ENCODE assay signal across 9 mouse cellular contexts in genomic region chr6:49269200-49269599, GRCm38 (mm10). TPM values are rescaled to one million over a fixed set of nuclear protein-coding genes. Genes with fewer than 3 reads are reported as not detected.
DNase-seq lines count a peak whose midpoint lies in the region; ATAC-seq lines count a peak whose summit lies in the region.
"Had no signal": no experiment of that assay in that cellular context is flagged by ENCODE, and none has a peak within 500 bp of the region (broad histone marks: within the 10 kb centered on the region; RNA-seq: fewer than 3 reads in every experiment).

No protein-coding gene starts in this region.

- H3K27ac ChIP-seq in embryonic facial prominence, embryonic 10.5 days (replicated peaks) = no peak overlapping the region
- H3K27ac ChIP-seq in liver, embryonic 13.5 days = no peak overlapping the region
- H3K27ac ChIP-seq: heart, embryonic 15.5 days had no signal

- H3K9me3 ChIP-seq in embryonic facial prominence, embryonic 10.5 days = no peaks in the 10 kb centered on the region
- no peaks in the 10 kb centered on the region for H3K9me3 ChIP-seq in liver, embryonic 13.5 days (replicated peaks)
- H3K9me3 ChIP-seq: heart, embryonic 15.5 days had no signal

- H3K27me3 ChIP-seq in embryonic facial prominence, embryonic 10.5 days (replicated peaks; ENCODE audit: low read depth, poor library complexity, severe bottlenecking) = 0 out of 2 replicates have a peak, but pooled peaks cover 3% of the 10 kb centered on the region
- no peaks in the 10 kb centered on the region for H3K27me3 ChIP-seq in liver, embryonic 13.5 days
- H3K27me3 ChIP-seq: heart, embryonic 15.5 days had no signal

- H3K4me3 ChIP-seq in embryonic facial prominence, embryonic 10.5 days = no peak overlapping the region
- H3K4me3 ChIP-seq in liver, embryonic 13.5 days (replicated peaks) = no peak overlapping the region
- H3K4me3 ChIP-seq: heart, embryonic 15.5 days had no signal

- no peak overlapping the region for H3K4me2 ChIP-seq in liver, embryonic 13.5 days
- H3K4me2 ChIP-seq: heart, embryonic 15.5 days had no signal

- H3K36me3 ChIP-seq in embryonic facial prominence, embryonic 10.5 days (replicated peaks) = no peaks in the 10 kb centered on the region
- H3K36me3 ChIP-seq in liver, embryonic 13.5 days = no peaks in the 10 kb centered on the region
- H3K36me3 ChIP-seq: heart, embryonic 15.5 days had no signal

- 22% methylated on average over 5 of the region's 5 CpGs for WGBS in embryonic facial prominence, embryonic 10.5 days
- 13% methylated on average over 5 of the region's 5 CpGs for WGBS in liver, embryonic 13.5 days (ENCODE audit: insufficient replicate concordance)

- ATAC-seq in liver, embryonic 13.5 days (ENCODE audit: low read depth) = 0 out of 2 replicates have a peak, but pooled peaks have one; percentile 49

- no peak overlapping the region for H3K9ac ChIP-seq in liver, embryonic 13.5 days
- H3K9ac ChIP-seq: heart, embryonic 15.5 days had no signal

- 0 out of 2 replicates have a peak, but pooled peaks cover 3% of the 10 kb centered on the region for H3K4me1 ChIP-seq in embryonic facial prominence, embryonic 10.5 days
- peaks cover 10% of the 10 kb centered on the region for H3K4me1 ChIP-seq in liver, embryonic 13.5 days (replicated peaks)
- H3K4me1 ChIP-seq: heart, embryonic 15.5 days had no signal

- DNase-seq in CD8-positive naive resting alpha-beta T cell, adult 2 months (ENCODE audit: low read depth in 2 of 2, low spot score in 2 of 2) = peak; percentile 75 to 85
- DNase-seq in adrenal gland, postnatal 14 days = peak; percentile 91
- peak; percentile 79 for DNase-seq in embryonic facial prominence, embryonic 10.5 days (ENCODE audit: low spot score)
- peak; percentile 71 to 92 for DNase-seq in heart, adult 18-20 months
- peak; percentile 81 for DNase-seq in kidney, postnatal 14 days
- peak; percentile 46 for DNase-seq in liver, embryonic 13.5 days
- peak; percentile 73 for DNase-seq in ovary, postnatal 14 days (ENCODE audit: low spot score)
- DNase-seq in thymus, postnatal 10 days (ENCODE audit: low spot score in 2 of 2) = peak; percentile 58 to 88

RNA-seq across cellular contexts. Expression of gene Tra2a, which starts 5.4 kb away (rescaled TPM):
- 68.4 and 85.4 TPM in 2 replicates for total RNA-seq in adrenal gland, postnatal 14 days (2021)
- polyA plus RNA-seq in embryonic facial prominence, embryonic 10.5 days (2016; fragmentation: Nextera tagmentation; extraction: Ambion mirVana) = 123 and 132 TPM in 2 replicates
- total RNA-seq in heart, adult 18-20 months (2021) = 10 to 100 TPM; 26.2 to 29.9 TPM
- 51.9 and 60.9 TPM in 2 replicates for polyA plus RNA-seq in liver, embryonic 13.5 days (2015; fragmentation: Nextera tagmentation; extraction: Ambion mirVana)

RNA-seq across cellular contexts. Expression of gene Ccdc126, which starts 49.9 kb away (rescaled TPM):
- 9.7 and 9.9 TPM in 2 replicates for total RNA-seq in adrenal gland, postnatal 14 days (2021)
- 4.2 and 5.0 TPM in 2 replicates for polyA plus RNA-seq in embryonic facial prominence, embryonic 10.5 days (2016; fragmentation: Nextera tagmentation; extraction: Ambion mirVana)
- total RNA-seq in heart, adult 18-20 months (2021) = 1 to 10 TPM; 5.2 TPM
- 3.0 and 3.4 TPM in 2 replicates for polyA plus RNA-seq in liver, embryonic 13.5 days (2015; fragmentation: Nextera tagmentation; extraction: Ambion mirVana)

RNA-seq across cellular contexts. Expression of gene Igf2bp3, which starts 54.4 kb away (rescaled TPM):
- total RNA-seq in adrenal gland, postnatal 14 days (2021) = 2.8 and 3.1 TPM in 2 replicates
- 159 TPM in 2 replicates for polyA plus RNA-seq in embryonic facial prominence, embryonic 10.5 days (2016; fragmentation: Nextera tagmentation; extraction: Ambion mirVana)
- not detected for total RNA-seq in heart, adult 18-20 months (2021)
- polyA plus RNA-seq in liver, embryonic 13.5 days (2015; fragmentation: Nextera tagmentation; extraction: Ambion mirVana) = 21.4 and 25.4 TPM in 2 replicates
